ENCODE assay signal across 9 mouse cellular contexts in the genomic region with DNA sequence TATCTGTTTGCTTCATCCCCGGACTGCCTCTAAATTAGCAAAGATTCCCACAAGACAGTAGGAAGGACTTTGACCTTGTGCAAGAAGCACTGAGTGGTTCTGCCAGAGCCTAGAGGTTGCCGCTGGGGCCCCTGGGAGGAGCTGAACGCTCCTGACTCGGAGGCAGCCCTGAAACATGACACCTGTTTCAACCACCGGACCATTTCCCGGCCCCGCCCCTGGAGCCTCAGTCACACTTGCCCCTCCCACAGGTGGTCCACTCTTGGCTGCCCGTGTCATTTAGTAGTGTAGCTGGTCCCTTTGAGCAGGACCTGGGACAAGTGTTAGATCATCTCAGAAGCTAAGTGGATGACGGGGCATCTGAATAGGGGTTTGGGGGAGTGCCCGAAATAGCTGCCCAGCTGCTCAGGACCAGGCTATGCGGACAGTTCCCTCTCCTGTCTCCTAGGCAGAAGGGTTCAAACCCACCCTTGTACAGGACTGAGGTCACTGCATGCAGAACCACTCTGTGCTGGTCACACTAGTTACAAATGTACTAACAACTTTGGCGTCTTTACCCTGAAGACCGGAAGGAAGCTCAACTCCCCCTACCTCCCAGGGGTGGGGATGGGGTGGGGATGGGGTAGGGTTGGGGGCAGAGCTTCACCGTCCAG. TPM values are rescaled to one million over a fixed set of nuclear protein-coding genes. Genes with fewer than 3 reads are reported as not detected.
A peak's percentile ranks its signal among the peaks of the same experiment; 100 is the strongest.
DNase-seq lines count a peak whose midpoint lies in the region; ATAC-seq lines count a peak whose summit lies in the region.
"Had no signal": no experiment of that assay in that cellular context is flagged by ENCODE, and none has a peak within 500 bp of the region (broad histone marks: within the 10 kb centered on the region; RNA-seq: fewer than 3 reads in every experiment).

No protein-coding gene starts in this region.

- peak overlapping the region; percentile 77 for H3K9ac ChIP-seq in forebrain, embryonic 13.5 days
- no peak overlapping the region for H3K9ac ChIP-seq in stomach, embryonic 15.5 days

- peak overlapping the region; percentile 50 for H3K4me3 ChIP-seq in forebrain, embryonic 13.5 days
- no peak overlapping the region for H3K4me3 ChIP-seq in limb, embryonic 10.5 days
- no peak overlapping the region for H3K4me3 ChIP-seq in stomach, embryonic 15.5 days (replicated peaks)

- H3K36me3 ChIP-seq in forebrain, embryonic 13.5 days (ENCODE audit: poor library complexity, severe bottlenecking), result no peaks in the 10 kb centered on the region
- no peaks in the 10 kb centered on the region for H3K36me3 ChIP-seq in limb, embryonic 10.5 days
- H3K36me3 ChIP-seq in stomach, embryonic 15.5 days, result no peaks in the 10 kb centered on the region

- no peak for ATAC-seq in cerebellum, adult (ENCODE audit: insufficient number of reproducible peaks, low FRiP score, low TSS enrichment)
- no peak for ATAC-seq in forebrain, embryonic 13.5 days
- peak; percentile 69 for ATAC-seq in stomach, embryonic 15.5 days (ENCODE audit: insufficient read depth, low FRiP score, low read depth)

- WGBS in forebrain, embryonic 13.5 days, result 6% methylated on average over 14 of the region's 14 CpGs
- 5% methylated on average over 14 of the region's 14 CpGs for WGBS in limb, embryonic 10.5 days
- 5% methylated on average over 14 of the region's 14 CpGs for WGBS in stomach, embryonic 15.5 days

- no peaks in the 10 kb centered on the region for H3K9me3 ChIP-seq in forebrain, embryonic 13.5 days (replicated peaks)
- H3K9me3 ChIP-seq in limb, embryonic 10.5 days (replicated peaks), result no peaks in the 10 kb centered on the region
- no peaks in the 10 kb centered on the region for H3K9me3 ChIP-seq in stomach, embryonic 15.5 days

- peaks cover 28% of the 10 kb centered on the region for H3K27me3 ChIP-seq in forebrain, embryonic 13.5 days
- H3K27me3 ChIP-seq in limb, embryonic 10.5 days (ENCODE audit: low read depth, poor library complexity, severe bottlenecking), result peaks cover 96% of the 10 kb centered on the region
- peaks cover 36% of the 10 kb centered on the region for H3K27me3 ChIP-seq in stomach, embryonic 15.5 days (replicated peaks)

- H3K4me1 ChIP-seq in forebrain, embryonic 13.5 days, result peaks cover 37% of the 10 kb centered on the region
- peaks cover 36% of the 10 kb centered on the region for H3K4me1 ChIP-seq in limb, embryonic 10.5 days
- H3K4me1 ChIP-seq in stomach, embryonic 15.5 days, result peaks cover 15% of the 10 kb centered on the region; the same call in 1 of the 2 replicates

- DNase-seq in cerebellum, adult 11 months, result peak; percentile 63
- peak; percentile 93 for DNase-seq in R1 (ENCODE audit: low read depth, low spot score)
- peak; percentile 83 for DNase-seq in limb, embryonic 10.5 days (ENCODE audit: low spot score)
- DNase-seq in gastrocnemius, postnatal 10 days, result no peak
- DNase-seq in spleen, postnatal 4 days (ENCODE audit: low spot score in 2 of 2), result no peak

- H3K27ac ChIP-seq in forebrain, embryonic 13.5 days, result no peak overlapping the region
- H3K27ac ChIP-seq in limb, embryonic 10.5 days, result no peak overlapping the region
- H3K27ac ChIP-seq in stomach, embryonic 15.5 days, result no peak overlapping the region

- H3K4me2 ChIP-seq in forebrain, embryonic 13.5 days, result peak overlapping the region; percentile 76
- no peak overlapping the region for H3K4me2 ChIP-seq in stomach, embryonic 15.5 days

RNA-seq across cellular contexts. Expression of a gene that starts 1.8 kb away (rescaled TPM):
- 53.6 and 68.9 TPM in 2 replicates for polyA plus RNA-seq in forebrain, embryonic 13.5 days (2015; fragmentation: Nextera tagmentation; extraction: Ambion mirVana)
- polyA plus RNA-seq in limb, embryonic 10.5 days (2016; fragmentation: Nextera tagmentation; extraction: Ambion mirVana), result 0.94 and 1.3 TPM in 2 replicates
- 0.19 and 0.26 TPM in 2 replicates for polyA plus RNA-seq in stomach, embryonic 15.5 days (2015; fragmentation: Nextera tagmentation; extraction: Ambion mirVana)
- total RNA-seq in gastrocnemius, postnatal 10 days (2021), result under 1 TPM; 0.11 to 0.21 TPM
- polyA plus RNA-seq: C2C12 had no signal

RNA-seq across cellular contexts. Expression of a gene that starts 35.3 kb away (rescaled TPM):
- 0.92 and 1.4 TPM in 2 replicates for polyA plus RNA-seq in forebrain, embryonic 13.5 days (2015; fragmentation: Nextera tagmentation; extraction: Ambion mirVana)
- polyA plus RNA-seq in limb, embryonic 10.5 days (2016; fragmentation: Nextera tagmentation; extraction: Ambion mirVana), result 1.5 and 1.7 TPM in 2 replicates
- 1.6 and 1.8 TPM in 2 replicates for polyA plus RNA-seq in stomach, embryonic 15.5 days (2015; fragmentation: Nextera tagmentation; extraction: Ambion mirVana)
- 1 to 10 TPM; 1.3 to 1.9 TPM for total RNA-seq in gastrocnemius, postnatal 10 days (2021)

Comparison
In these comparisons a context has a peak if more than half of its experiments do, and no peak if none do; other contexts are left out.
1. DNase-seq: peak in cerebellum, adult 11 months (single experiment), R1 (single experiment) and limb, embryonic 10.5 days (single experiment); none in gastrocnemius, postnatal 10 days (single experiment) and spleen, postnatal 4 days (0 of 2).
2. RNA of a gene that starts 1.8 kb away (polyA plus RNA-seq): 53.6 to 68.9 TPM in forebrain, embryonic 13.5 days; 0.94 to 1.3 TPM in limb, embryonic 10.5 days and 0.19 to 0.26 TPM in stomach, embryonic 15.5 days; every median in the first group is over 10 times any median in the second.